Mouse (Mus musculus): ENCODE measurements at regions not wholly inside any gene's neighbourhood (a gene's known extent, or its start where the extent isn't known, plus 50 kb on each side); places are given as distances from the start of the nearest gene placed in this dataset.

GRCm38 (mm10) chr16:46669590-46669989 is 171.3 kb upstream of the Nectin3 start:
- no peak for TF ChIP-seq CTCF (IDR thresholded peaks at IDR 0.05; ENCODE audit: borderline replicate concordance, extremely low read depth, insufficient read depth, insufficient read length)
- no peak for TF ChIP-seq POLR2A (IDR thresholded peaks at IDR 0.05; ENCODE audit: borderline replicate concordance, extremely low read depth, insufficient read depth, insufficient read length, poor library complexity, severe bottlenecking)

Measured in brain, embryonic 14.5 days (tissue).